Mouse (Mus musculus) naive thymus-derived CD4-positive, alpha-beta T cell, adult 2 months (primary cell): ENCODE results near the gene Clba1.
A peak's percentile ranks its signal among the peaks of the same experiment; 100 is the strongest.

Source experiments
- DNase-seq: peaks from one replicate; pipeline ENCODE4 v3.0.0-alpha.2; 2011; ENCODE audit warnings: low read depth

Clba1 gene

GRCm38 (mm10) chr12:112850344-112850743 is 41.6 kb downstream of the Clba1 start:
- peak; percentile 15 for DNase-seq

- DNase-seq: peak; percentile 9
Measured at GRCm38 (mm10) chr12:112851116-112851515, 42.4 kb downstream of the Clba1 start.

DNA sequence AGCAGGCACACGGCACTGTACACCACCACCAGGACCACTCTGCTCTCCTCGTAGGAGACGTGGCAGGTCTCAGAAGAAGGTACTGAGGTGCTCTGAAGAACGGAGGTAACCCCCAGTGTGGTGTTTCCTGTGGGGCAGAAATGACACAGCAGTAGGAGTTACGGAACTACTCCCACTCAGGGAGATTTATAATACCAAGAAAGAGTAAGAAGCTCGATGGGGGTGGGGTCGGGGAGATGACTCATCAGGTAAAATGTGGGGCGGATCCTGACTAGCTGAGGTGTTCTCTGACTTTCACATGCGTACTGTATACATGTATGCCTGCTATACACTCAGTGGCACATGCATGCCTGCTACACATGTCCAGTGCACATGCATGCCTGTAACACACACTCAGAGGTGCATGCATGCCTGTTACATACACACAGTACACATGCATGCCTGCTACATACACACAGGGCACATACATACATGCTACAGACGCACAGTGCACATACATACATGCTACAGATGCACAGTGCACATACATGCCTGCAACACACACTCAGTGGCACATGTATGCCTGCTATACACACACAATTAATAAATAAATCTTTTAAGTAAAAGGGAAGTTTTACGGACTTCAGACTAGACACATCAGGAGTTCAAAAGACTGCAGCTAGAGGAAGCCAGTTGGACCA is 44.5 kb downstream of the Clba1 start:
- peak; percentile 63 for DNase-seq

DNA sequence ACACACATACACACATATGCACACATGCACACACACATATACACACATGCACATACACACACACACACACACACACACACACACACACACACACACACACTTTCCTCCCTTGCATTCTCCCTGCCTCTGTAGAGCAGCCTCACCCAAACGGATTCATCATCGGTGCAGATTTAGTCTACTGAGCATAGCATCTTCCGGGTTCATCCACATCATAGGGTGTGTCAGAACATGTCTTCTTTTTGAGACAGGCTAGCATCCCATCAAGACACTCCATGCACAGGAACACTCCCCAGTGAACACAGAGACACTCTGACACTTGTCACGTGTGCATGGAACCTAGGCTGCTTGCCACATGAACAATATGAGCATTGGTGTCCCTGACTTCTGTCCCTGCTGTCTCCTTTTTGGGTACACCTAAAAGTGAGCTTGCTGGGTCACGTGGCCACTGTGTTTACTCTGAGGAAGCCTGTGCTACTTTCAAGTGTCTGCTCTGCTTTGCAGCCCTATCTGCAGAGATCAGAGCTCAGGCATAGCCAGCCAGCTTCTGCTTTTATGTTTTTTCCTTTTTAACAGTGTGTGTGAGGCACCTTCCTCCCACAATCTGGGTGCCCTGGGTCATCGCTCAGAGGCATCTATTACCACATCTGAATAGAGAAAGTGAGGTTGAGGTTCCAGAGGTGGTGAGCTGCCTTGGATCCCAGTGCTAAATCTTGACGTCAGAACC is 46.0 kb downstream of the Clba1 start:
- peak; percentile 94 for DNase-seq

GRCm38 (mm10) chr12:112856338-112856737 is 47.6 kb downstream of the Clba1 start:
- DNase-seq: peak; percentile 76

GRCm38 (mm10) chr12:112857021-112857925 is 48.5 kb downstream of the Clba1 start:
- DNase-seq: peak; percentile 64

DNA sequence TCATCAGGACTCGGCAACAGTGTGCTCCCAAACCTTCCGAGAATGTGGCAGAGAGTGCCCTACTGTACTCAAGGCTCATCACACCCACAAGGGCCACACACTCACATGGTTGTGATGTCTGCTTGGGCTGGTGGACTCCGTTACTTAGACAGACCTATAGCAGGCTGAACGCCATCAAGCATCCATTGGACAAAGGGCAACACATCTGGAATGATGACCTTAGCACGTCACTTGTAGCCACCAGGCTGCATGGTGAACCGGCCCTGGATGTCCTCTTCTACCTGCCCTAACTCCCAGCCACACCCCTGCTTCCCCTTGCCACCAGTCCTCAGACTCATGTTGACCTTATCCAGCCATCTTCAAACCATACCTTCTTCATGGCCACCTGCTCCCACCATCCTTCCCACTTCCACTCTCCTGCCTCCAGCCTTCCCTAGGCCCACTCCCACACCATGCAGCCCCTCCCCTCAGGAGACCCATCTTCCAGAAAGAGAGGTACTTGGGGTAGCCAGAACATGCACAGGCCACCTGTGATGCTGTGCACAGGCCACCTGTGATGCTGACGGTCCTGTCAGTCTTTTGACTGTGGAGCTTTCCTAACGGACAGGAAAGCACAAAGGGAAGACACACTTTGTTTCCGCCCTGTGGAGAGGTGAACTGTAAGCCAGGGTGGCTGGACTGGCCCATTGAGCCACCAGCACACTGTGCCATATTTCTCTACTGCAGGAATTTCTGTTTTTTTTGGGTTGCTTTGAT is 50.0 kb downstream of the Clba1 start:
- peak; percentile 48 for DNase-seq

DNA sequence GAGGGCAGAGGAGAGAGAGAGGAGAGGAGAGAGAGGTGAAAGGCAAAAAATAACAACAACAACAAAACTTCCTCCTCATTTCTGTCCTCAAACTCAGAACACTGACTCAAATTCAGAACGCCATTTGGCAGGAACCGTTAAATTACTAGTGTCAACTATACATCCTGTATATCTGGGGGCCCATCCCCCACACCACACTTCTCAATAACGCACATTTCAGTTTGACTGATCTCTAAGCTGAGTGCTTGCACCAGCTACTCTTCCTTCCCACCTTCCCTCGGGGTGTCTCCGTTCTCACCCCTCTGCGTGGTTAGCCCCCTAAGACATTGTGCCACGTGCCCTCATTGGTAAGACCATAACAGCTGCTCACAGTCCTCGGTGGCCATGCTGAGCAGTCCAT is 51.2 kb downstream of the Clba1 start:
- DNase-seq: peak; percentile 92

DNA sequence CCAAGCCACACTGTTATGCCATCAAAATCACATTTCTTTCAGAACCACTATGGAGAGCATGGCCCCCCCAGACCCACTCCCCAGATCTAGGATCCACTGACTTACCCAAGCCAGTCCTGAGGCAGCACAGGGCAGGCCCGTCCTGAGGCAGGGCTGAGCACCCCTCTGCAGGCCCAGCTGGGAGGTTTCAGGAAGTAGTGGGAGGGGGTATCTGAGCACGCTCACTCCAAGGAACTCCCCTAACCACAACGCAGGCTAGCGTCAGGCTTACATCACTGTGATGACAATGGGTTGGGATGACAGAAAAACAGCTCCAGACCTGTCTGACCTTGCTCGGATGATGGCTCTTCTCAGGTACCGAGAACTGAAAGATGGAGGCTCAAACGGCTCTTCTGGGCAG is 52.0 kb downstream of the Clba1 start:
- DNase-seq: peak; percentile 94

- peak; percentile 51 for DNase-seq
Measured at GRCm38 (mm10) chr12:112861911-112862321, 53.2 kb downstream of the Clba1 start.

GRCm38 (mm10) chr12:112864804-112865203 is 56.1 kb downstream of the Clba1 start:
- peak; percentile 44 for DNase-seq
